Mouse (Mus musculus) kidney, postnatal 25 days (tissue): ENCODE results near the gene BC028528.
"Not testable (repeated sequence)": the region's sequence is repeated elsewhere in the genome, so short reads cannot be mapped to it uniquely, and the experiment has no call there.

Source experiments
- DNase-seq, 2 experiments: peaks; one replicate each; pipeline ENCODE4 v3.0.0; 2021; ENCODE audit warnings: mixed read lengths in 2 of 2

BC028528 gene

DNA sequence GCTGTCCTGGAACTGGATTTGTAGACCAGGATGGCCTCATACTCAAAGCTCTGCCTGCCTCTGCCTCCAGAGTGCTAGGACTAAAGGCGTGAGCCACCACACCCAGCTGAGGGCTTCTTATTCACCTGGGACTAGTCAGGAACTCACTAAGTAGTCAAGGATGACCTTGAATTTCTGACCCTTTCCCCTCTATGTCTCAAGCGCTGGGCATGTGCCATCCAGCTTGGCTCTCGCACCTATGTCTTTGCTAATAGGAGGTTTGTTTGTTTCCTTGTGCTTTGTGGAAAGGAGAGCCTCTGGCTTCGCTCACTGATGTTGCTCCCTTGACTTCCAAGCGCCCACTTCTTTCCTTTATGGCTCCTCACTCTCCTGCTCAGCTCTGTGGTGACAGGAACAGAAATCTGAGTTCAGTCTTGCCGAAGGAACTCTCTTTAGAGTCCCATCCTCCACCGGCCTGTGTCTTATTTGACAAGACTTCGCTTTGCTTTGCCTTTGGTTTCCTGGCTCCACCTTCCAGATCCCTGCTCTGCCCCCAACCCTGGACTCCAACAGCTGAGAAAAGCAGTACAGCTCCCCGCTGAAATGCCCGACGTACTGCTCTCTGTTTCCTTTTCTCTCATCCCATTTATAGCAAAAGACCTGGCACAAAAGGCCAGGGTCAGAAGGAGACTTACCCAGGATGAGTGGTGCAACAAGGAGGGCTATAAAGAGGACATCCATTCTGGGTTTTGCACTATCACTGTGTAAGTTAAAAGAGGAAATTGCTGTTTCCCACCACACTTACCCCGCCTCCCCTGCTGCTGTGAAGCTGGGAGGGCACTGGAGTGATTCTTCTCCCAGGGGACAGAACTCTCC, at the start of gene BC028528:
Gene BC028528 (minus strand): TSS at position 795 of the 855 bp plus-strand sequence.
- peak in 1 of 2 experiments; percentile 31 for DNase-seq

DNA sequence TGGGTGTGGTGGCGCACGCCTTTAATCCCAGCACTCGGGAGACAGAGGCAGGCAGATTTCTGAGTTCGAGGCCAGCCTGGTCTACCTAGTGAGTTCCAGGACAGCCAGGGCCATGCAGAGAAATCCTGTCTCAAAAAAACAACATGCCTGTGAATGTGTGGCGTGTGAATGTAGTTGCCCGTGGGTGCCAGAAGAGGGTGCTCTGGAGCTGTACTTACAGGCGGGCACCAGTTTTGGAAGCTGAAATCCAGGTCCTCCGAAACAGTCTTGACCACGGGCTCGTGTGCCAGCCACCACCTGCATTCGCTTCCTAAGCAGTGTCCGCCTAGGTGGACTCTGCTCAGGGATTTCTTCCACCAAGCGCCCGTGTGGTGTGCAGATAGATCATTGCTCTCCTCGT, 47.0 kb upstream of the BC028528 start:
- DNase-seq: peak in 1 of 2 experiments; percentile 15

DNA sequence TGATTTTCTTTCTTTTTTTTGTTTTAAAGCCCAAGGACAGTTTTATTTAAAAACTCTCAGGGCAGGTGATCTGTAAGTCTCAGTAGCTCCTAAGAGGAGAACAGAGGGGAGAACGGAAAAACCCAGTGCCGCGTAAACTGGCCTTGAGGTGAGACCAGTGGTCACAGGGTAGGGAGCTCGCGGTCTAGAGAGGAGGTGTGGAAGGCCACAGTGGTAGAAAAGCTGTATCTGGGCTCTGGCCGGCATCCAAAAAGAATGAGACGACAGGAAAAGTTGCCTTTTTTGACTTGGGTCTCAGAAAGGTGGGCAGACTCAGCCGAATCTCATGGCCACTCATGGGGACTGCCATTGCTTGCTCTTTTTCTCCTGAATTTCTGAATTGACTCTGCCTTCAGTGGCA, 46.4 kb upstream of the BC028528 start:
- DNase-seq: no peak

DNA sequence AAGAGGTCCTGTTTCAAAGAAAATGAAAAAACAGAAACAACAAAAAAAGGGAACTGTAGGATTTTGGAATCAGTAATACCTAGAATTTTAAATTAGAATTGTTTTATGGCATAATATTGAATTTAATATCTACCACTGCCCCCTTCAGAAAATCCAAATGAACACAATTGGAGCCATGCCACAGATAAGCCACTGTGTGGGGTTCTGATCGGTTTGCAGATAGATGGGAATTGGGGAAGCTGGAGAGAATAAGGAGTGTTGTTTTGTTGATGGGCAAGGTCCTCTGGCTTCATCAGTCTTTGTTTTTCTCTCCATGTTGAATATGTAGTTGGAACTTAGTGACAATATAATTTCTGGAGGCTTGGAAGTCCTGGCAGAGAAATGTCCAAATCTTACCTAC, 42.6 kb upstream of the BC028528 start:
- DNase-seq: no peak

DNA sequence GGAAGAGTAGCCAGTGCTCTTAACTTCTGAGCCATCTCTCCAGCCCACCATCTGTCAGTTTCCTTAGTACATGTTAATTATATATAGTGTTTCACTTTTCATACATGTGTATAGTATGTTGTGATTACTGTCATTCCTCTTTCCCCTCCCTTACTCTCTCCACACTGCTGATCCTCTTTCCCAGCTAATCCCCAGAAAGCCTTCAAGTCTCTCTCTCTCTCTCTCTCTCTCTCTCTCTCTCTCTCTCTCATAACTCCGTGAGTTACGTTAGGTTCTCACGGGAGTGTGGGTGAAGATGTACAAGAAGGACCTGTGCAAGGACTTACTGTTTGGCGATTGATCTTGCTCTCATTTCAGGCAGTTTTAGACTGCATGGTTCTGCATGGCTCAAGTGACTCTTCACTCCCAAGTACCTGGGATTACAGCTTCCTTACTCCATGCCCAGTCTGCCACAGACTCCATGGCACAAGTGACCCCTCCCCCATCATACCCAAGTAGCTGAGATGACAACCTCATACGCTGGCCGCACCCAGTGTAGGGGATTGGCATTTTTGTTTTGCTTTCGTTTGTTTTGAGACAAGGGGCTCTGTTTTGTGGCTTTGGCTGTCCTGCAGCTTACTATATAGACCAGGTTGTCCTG, 41.4 kb upstream of the BC028528 start:
- no peak for DNase-seq

DNA sequence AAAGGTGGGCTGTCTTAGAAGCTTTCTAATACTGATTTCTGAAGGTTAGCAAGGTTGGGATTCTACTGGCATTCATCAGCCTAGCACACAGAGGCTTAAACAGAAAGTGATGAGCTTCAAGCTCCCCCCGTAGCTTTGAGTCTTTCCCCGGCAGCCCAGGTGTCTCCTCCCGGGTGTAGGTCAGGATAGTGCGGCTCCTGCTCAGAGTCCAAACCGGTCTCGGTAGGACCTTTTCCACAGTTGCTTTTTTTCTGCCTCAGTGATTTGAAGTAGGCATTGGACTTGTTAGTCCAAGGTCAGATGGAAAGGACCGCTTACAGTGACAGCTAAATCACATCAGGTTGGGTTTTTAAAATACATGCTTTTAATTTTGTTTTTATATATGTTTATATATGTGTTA, 40.8 kb upstream of the BC028528 start:
- DNase-seq: peak; percentile 39 to 80

DNA sequence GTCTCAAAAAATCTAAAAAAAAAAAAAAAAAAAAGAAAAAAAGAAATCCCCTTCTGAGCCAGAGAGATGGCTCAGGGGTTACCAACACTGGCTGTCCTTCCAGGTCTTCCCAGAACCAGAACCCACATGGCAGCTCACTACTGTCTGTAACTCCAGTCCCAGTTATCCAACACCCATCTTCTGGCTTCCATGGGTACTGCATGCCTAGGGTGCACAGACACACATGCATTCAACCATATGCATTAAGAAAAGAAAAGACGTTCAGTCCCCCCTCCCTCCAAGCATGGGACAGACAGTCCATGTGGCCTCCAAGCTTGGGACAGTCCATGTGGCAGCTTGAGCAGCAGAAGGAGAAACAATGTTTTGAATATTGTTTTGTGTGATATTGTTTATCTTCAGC, 40.4 kb upstream of the BC028528 start:
- no peak for DNase-seq

DNA sequence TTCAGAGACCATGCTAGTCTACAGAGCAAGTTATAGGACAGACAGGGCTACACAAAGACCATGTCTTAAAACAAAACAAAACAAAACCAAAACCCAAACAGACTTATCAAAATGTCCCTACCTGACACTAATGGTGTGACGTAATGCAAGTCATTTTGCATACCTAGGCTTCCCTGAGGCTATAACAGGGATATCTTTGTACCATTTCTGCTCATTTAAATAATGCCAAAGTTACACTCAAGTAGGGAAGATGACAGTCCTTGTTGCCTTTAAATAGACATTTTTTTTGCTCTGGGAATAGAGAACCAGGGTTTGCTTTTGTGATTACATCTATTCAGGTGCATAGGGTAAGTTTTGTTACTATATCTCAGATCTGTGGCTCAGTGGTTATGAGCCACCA, 39.7 kb upstream of the BC028528 start:
- no peak for DNase-seq

DNA sequence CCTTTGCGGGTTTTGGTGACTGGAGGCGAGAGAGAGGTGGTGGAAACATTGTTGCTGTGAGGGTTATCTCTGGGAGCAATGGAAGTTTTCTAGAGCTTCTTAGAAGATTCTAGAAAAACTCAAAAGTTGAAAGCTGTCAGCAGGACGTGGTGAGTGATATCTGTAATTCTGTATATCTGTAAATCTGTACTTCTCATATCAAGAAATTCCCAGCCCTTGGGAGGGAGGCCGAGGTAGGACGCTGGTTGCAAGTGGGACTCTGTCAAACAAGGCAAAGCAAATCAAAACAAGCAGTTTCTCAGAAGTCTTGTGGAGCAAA, 38.6 kb upstream of the BC028528 start:
- no peak for DNase-seq

DNA sequence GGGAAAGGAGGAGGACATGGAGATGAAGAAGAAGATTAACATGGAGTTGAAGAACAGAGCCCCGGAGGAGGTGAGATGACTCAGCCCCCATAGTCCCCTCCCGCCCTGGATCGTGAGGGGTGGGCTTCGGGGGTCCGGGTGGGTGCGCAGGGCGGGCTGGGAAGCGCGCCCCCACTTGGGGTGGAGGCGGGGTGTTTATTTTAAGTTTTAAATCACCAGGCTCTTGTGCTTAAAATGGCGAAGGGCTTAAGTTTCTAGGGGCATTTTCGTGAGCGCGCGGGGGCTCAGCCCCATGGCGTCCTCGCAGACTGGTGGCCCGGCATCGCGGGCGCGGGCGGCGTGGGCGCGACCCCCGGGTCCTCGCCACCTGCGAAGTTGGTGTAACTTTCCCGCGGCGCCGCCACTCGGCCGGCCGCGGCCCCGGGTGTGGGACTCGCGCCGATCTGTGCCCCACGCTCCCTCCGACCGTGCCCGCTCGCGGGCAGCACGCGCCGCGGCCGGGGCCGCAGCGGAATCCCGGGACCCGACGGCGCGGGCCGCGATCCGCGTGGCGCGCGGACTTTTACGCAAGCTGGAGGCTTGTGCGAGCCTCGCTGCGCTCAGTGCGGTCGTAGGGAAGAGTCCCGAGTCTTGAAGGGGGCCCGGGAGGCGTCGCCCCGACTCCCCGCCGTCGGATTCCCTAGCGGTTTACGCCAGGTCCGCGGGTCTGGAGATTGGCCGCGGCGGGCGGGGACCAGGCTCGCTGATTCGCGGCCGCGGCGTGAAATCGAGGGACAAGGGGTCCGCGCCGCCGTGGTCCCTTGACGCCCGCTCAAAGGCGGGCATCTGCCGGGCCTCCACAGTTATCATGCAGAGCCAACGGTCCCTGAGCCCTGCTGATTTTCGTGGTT, 38.0 kb upstream of the BC028528 start:
- DNase-seq: peak; percentile 36 to 75

DNA sequence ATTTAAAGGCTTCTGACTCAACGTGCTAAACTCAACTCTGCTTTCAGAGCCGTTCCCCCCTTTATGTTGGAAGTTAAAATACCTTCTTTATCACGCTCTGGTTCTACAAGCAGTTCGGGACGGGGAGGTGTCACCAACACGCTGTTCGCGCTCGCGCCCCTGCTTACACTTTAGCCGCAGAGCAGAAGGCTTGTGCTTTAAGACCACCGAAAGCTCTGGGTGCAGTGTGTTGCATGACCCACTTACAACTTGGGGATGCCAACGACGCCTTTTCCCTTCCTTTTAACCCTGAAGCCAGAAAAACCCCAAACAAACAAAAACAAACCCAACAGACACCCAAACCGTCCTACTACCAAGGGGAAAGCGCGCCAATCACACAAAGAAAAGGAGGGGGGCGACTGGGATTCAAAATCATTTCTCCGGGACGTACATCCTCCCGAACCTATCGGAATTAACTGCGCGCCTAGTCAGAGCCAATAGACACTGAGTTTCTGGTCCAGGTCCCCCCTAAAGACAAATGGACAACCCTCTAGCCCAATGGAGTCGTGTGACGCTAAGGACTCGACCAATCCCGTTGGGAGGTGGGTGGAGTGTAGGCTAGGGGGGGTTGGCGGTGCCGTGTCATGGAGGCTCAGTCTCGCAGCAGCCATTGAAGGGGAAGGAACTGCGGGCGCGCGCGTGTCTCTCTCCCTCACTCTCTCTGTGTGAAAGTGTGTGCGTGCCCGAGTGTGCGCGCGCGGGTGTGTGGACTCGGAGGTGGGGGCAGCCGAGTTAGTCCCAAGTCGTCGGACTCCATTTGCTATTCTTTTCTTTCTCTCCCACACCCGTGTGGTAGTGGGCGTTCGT, 37.1 kb upstream of the BC028528 start, which contains the start of gene Anp32e:
Gene Anp32e (plus strand): TSS at position 589 of the 846 bp plus-strand sequence.
- peak; percentile 98 for DNase-seq

DNA sequence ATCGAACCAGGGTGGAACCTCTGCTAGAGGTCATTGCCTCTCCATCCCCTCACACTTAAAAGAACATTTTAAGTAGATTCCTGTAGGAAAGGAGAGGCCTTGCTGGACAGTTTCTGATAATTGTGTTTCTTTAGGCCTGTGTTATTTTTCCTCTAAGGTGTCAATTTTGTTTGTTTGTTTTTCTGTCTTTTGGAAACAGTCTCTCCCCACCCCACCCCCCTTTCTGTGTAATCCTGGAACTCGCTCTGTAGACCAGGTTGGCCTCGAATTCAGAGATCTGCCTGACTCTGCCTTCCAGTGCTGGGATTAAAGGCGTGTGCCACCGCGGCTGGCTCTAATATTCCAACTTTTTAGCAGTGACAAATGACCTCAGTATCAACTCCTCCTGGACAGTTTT, 36.5 kb upstream of the BC028528 start:
- DNase-seq: no peak

DNA sequence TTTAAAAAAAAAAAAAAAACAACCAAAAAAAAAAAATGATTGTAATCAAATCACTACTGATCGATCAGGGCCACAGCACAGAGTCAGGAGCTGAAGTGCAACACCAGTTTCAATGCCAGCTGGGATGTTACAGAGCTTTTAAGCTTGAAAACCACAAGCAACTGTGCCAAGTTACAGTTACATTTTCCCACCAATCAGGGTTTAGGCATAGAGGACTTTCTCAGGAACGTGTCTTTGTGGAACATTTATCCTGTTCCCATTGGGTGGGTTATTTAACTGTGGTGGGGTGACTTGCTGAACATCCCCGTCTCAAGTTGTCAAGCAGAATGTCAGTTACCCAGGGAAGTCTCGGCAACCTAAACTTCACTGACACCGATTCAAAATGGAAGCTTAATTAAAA, 33.3 kb upstream of the BC028528 start:
- no peak for DNase-seq

DNA sequence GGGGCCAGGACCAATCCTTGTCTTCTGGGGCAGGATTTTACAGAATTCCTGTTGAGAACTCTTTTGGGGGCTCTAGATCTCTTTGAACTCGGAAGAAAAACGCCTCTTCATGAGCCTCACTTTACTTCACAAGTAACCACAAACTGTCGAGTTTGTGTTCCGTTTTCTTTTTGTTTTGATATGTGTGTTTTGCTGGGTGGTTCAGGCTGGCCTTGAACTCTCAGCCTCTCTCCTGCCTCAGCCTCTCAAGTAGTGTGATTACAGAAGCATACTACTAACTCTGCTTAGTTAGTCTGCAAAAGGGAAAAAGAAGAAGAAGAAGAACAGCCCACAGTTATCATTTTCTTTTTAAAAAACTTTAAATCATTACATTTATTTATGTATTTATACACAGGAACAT, 32.4 kb upstream of the BC028528 start:
- no peak for DNase-seq

DNA sequence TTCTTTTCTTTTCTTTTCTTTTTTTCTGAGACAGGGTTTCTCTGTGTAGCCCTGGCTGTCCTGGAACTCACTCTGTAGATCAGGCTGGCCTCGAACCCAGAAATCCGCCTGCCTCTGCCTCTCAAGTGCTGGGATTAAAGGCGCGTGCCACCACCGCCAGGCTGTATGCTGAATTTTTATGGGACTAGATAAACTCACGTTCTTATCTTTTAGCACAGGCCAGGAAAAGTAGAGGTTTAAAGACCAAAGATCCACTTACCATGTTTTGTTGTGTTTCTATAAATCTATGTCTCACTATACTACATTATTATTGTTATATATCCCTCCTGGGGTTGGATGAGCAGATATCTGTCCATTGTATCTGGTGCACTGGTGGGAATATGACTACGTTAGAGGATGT, 31.6 kb upstream of the BC028528 start:
- DNase-seq: not testable (repeated sequence)

DNA sequence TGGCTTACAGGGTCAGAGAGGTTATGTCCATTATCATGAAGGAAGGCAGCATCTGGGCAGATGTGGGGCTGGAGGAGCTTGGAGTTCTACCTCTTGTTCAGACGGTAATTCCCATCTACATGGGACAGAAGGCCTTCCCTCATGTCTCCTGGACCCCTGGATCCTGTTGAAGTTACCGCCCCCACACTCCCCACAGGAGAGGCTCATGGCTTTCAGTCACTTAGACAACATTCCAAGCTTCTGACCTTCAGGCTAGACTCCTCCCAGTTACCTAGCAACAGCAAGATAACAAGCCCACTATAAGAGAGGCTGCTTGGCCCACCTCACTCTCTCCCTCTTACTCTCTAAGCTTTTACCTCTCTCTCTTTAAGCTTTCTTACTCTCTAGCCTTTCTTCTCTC, 28.7 kb upstream of the BC028528 start:
- DNase-seq: not testable (repeated sequence)

DNA sequence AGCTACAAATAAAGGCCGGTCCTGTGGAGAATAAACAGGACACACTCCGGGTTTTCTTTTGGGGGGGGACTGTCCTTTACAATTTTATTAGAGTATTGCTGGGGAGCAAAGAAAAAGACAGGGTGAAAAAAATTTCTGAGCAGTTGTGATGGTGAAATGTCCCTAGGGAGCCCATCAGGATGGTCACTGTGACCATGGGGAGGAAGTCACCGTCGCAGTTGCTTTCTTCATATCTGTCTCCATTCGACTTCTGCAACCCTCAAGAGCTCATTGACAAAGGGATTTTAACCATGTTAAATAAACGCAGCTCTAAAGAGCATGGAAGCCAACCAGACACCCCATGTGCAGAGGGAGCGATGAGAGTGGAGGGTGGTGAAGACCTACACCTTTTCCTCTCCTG, 25.0 kb upstream of the BC028528 start:
- no peak for DNase-seq

DNA sequence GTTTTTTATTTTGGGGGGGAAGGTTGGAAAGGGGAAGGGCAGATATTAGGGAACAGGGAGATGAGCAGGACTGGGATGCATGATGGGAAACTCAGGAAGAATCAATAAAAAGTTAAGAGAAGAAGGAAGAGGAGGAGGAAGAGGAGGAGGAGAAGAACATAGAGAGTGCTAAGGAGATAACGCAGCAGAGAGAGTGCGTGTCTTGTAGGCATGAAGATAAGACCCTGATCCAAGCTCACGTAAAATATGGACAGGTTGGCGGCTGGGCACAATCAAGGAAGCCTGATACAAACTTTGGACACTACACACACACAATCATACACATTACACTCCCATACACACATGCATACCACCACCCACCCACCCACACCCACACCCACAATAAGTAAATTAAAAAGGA, 22.9 kb upstream of the BC028528 start:
- DNase-seq: no peak

DNA sequence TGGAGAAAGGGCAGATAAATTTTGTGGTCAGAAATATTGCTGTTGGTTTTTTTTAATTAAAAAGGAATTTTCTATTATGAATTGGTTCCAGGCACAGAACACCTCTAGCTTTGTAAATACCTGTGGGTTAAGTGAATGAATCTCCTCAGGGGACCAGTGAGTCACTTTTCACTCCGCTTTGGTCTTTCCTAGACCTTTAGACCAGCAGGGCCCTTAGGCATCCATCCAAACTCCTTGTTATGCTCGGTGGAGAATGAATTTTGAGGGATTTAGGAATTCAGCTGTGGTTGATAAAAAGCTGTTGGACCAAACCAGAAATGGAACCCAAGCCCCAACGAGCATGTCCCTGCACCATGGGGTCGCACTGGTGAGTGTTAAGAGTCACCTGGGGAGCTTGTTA, 15.8 kb upstream of the BC028528 start:
- DNase-seq: no peak

DNA sequence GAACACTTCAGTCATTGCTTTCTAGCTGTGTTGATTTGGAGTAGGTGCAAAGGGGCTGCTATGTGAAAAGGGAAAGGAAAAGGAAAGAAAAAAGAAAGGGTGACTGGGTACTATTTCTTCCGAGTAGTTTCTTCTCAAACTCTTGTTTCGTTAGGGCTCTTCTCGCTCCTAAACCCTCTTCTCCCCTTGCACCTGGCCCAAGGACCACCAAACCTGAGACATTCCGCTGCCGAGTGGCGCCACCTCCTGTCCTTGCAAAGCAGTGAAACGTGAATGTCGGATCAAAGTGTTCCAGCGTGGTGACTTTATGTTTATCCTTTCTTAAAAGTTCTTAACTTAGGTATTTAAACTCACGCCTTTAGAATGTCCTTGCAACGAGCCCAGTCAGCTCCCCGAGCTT, 15.1 kb upstream of the BC028528 start:
- peak; percentile 67 to 72 for DNase-seq

DNA sequence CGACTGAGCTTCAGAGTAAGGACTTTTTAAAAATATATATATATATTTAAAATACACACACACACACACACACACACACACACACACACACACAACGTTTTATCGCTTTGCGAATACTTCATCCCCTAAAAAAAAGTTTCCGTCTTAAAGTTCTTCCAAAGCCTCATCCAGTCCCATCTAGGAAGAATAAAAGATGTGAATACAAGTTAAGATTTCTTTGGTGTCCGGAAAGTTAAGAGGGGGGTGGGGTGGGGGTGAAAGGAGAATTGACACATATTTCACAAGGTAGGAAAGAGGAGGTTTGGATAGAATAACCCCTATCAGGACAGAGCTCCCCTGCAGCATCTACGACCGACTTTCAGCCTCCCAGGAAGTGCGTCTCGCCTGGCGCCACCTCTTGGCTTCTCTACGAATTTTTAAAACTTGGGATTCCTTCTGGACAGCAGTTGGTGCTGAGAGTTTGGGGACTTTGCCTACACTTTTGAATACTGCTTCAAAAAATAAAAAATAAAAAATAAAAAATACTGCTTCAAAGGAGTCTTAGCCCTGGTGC, 14.2 kb upstream of the BC028528 start:
- DNase-seq: peak; percentile 69 to 77
